In genomic region chr13:119283448-119283847, GRCm38 (mm10) we compare ENCODE assay signal across 8 mouse cellular contexts.
A peak's percentile ranks its signal among the peaks of the same experiment; 100 is the strongest.
DNase-seq lines count a peak whose midpoint lies in the region; ATAC-seq and TF ChIP-seq lines count a peak whose summit lies in the region.

No protein-coding gene starts in this region.

- H3K36me3 ChIP-seq in kidney, embryonic 16.5 days (ENCODE audit: insufficient read depth, low read length), result no peaks in the 10 kb centered on the region
- no peaks in the 10 kb centered on the region for H3K36me3 ChIP-seq in limb, embryonic 14.5 days (ENCODE audit: control insufficient read depth, insufficient read depth, low read length)
- no peaks in the 10 kb centered on the region for H3K36me3 ChIP-seq in neural tube, embryonic 11.5 days (ENCODE audit: control insufficient read depth, insufficient read depth, low read length)

- H3K9me3 ChIP-seq in kidney, embryonic 16.5 days (ENCODE audit: low read length), result no peaks in the 10 kb centered on the region
- no peaks in the 10 kb centered on the region for H3K9me3 ChIP-seq in limb, embryonic 14.5 days (ENCODE audit: control insufficient read depth, low read length)
- no peaks in the 10 kb centered on the region for H3K9me3 ChIP-seq in neural tube, embryonic 11.5 days (ENCODE audit: control insufficient read depth, low read length)

- H3K27ac ChIP-seq in kidney, embryonic 16.5 days (ENCODE audit: low read length), result no peak overlapping the region
- no peak overlapping the region for H3K27ac ChIP-seq in limb, embryonic 14.5 days (replicated peaks; ENCODE audit: low read depth, low read length)
- no peak overlapping the region for H3K27ac ChIP-seq in neural tube, embryonic 11.5 days (ENCODE audit: low read depth, low read length)

- H3K4me3 ChIP-seq in kidney, embryonic 16.5 days (ENCODE audit: low read length), result no peak overlapping the region
- H3K4me3 ChIP-seq in limb, embryonic 14.5 days (replicated peaks; ENCODE audit: low read length), result no peak overlapping the region
- H3K4me3 ChIP-seq in neural tube, embryonic 11.5 days (ENCODE audit: low read depth, low read length), result no peak overlapping the region

- no peak for TF ChIP-seq POLR2A in limb, embryonic 14.5 days (IDR thresholded peaks at IDR 0.05; ENCODE audit: borderline replicate concordance, extremely low read depth, insufficient read depth, insufficient read length)

- H3K4me2 ChIP-seq in kidney, embryonic 16.5 days (replicated peaks; ENCODE audit: low read depth, low read length), result no peak overlapping the region
- no peak overlapping the region for H3K4me2 ChIP-seq in limb, embryonic 14.5 days (replicated peaks; ENCODE audit: low read depth, low read length, severe bottlenecking)
- no peak overlapping the region for H3K4me2 ChIP-seq in neural tube, embryonic 11.5 days (ENCODE audit: low read depth)

- no peaks in the 10 kb centered on the region for H3K27me3 ChIP-seq in kidney, embryonic 16.5 days (ENCODE audit: insufficient read depth, low read length)
- H3K27me3 ChIP-seq in limb, embryonic 14.5 days (ENCODE audit: control insufficient read depth, insufficient read depth, low read length), result no peaks in the 10 kb centered on the region
- H3K27me3 ChIP-seq in neural tube, embryonic 11.5 days (ENCODE audit: control insufficient read depth, insufficient read depth, low read length), result no peaks in the 10 kb centered on the region

- WGBS in kidney, embryonic 16.5 days, result 45% methylated on average over 6 of the region's 6 CpGs
- WGBS in limb, embryonic 14.5 days, result 51% methylated on average over 6 of the region's 6 CpGs
- WGBS in neural tube, embryonic 11.5 days, result 62% methylated on average over 6 of the region's 6 CpGs

- H3K9ac ChIP-seq in kidney, embryonic 16.5 days (replicated peaks; ENCODE audit: low read length), result no peak overlapping the region
- H3K9ac ChIP-seq in limb, embryonic 14.5 days (ENCODE audit: low read depth, low read length, severe bottlenecking), result no peak overlapping the region
- no peak overlapping the region for H3K9ac ChIP-seq in neural tube, embryonic 11.5 days (ENCODE audit: low read length)

- H3K4me1 ChIP-seq in kidney, embryonic 16.5 days (ENCODE audit: insufficient read depth, low read length), result no peaks in the 10 kb centered on the region
- no peaks in the 10 kb centered on the region for H3K4me1 ChIP-seq in limb, embryonic 14.5 days (ENCODE audit: control insufficient read depth, insufficient read depth, low read length)
- no peaks in the 10 kb centered on the region for H3K4me1 ChIP-seq in neural tube, embryonic 11.5 days (ENCODE audit: control insufficient read depth, insufficient read depth, low read length)

- peak; percentile 31; the same call in 1 of the 2 replicates for ATAC-seq in kidney, embryonic 16.5 days (ENCODE audit: low FRiP score, low TSS enrichment)
- ATAC-seq in limb, embryonic 14.5 days (ENCODE audit: low FRiP score, low read depth), result no peak
- ATAC-seq in neural tube, embryonic 11.5 days (ENCODE audit: insufficient read depth, low FRiP score, low TSS enrichment), result peak; percentile 46

- intact Hi-C loops in gastrocnemius, postnatal 14 days (cut with DNase I; ENCODE audit: low total_unique reads), result loop anchor here (5.0 kb wide), 1 partner anchor 84 kb away; no protein-coding TSS in a partner anchor

- peak; percentile 9 to 13 for DNase-seq in B cell, adult 2 months
- peak; percentile 73 for DNase-seq in adipocyte (ENCODE audit: low spot score)
- DNase-seq in cerebellum, postnatal 36 days, result peak; percentile 63 to 67
- peak; percentile 60 for DNase-seq in gastrocnemius, postnatal 14 days
- DNase-seq in limb, embryonic 14.5 days (ENCODE audit: low spot score), result peak; percentile 50
- peak; percentile 75 for DNase-seq in neural tube, embryonic 11.5 days (ENCODE audit: low spot score)
- DNase-seq in thymus, postnatal 36 days, result peak; percentile 13 to 21

Comparison
In these comparisons a context has a peak if more than half of its experiments do, and no peak if none do; other contexts are left out.
1. DNase-seq: peak in every context shown above with its lines; median percentile 75 in neural tube, embryonic 11.5 days; 73 in adipocyte; 65 in cerebellum, postnatal 36 days; 60 in gastrocnemius, postnatal 14 days; 50 in limb, embryonic 14.5 days; 17 in thymus, postnatal 36 days; 11 in B cell, adult 2 months.